Mouse (Mus musculus) cerebellum, adult 9-10 months (tissue): ENCODE measurements around the gene Hnrnpul1.

Source experiments
- DNase-seq: peaks from one replicate; pipeline ENCODE4 v3.0.0; 2022

Hnrnpul1 gene

DNA sequence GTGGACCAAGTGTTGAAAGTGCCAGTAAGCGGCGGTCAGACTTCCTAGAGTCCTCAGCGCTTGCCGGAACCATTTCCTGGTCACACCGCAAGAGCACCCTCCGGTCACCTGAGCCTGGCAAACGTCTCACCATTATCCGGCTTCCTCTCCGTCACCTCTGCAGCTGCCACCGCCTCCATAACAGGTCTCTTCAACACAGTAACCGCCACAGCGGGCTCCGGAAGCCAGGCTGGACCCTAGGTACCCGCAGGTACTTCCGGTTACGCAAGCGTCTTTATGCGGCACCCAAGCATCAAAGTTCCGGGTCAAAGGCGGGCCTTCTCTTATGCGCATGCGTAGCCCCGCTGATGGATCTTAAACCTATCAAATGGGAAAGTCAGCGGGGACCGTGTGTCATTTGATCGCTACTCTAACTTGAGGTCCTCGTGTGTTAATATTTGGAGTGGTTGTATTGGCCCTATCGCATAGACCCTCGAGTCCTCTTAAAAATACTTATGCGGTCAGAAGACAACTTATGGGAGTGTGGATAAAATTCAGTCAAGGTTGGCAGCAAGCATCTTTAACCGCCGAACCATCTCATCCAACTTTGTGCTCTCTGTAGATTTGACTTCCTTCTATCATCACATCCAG lies 35.7 kb downstream of the Hnrnpul1 start, which contains the start of gene Ccdc97:
Gene Ccdc97 (minus strand): TSS at position 301 of the 630 bp plus-strand sequence.
- peak; percentile 95 for DNase-seq

DNA sequence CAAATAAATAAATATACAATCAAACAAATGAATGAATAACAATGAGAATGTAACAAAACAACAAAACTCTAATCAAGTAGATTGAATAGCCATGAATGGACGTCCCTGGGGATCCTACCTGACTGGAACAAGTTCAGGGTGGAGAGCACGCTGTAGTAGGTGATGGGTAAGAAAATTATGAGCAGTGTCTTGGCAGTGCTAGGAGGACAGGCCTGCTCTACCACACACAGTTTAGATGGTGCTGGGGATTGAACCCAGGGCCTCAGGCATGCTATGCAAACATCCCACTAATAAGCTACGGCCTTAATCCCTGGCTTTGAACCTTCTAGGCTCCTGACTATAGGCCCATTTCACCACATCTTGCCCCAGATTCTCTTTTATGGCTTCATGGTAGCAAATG lies 37.1 kb downstream of the Hnrnpul1 start:
- DNase-seq = no peak

DNA sequence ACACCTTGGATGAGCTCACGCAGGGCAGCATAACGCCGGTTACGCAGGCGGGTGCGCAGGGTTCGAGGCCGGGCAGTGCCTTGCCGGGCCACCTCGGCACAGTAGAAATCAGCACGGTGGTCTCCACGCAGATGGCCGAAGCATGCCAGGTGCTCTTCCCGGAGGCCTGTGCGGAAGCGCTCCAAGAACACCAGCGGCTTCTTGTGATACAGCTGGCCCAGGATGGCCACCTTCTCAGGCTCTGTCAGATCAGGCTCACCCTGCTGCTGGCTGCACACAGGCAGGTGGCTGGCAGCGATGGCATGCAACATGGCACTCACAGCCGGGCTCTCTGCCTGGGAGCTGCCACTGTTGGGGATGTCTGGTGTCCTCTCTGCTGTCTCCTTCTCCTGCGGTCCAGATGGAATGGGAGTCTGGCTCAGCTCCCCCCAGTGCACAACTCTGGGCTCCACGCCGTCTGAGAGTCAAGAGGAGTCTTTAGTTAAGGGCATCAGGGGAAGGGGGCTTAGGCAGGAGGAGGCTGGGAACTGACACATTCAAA lies 38.8 kb downstream of the Hnrnpul1 start:
- DNase-seq = no peak

DNA sequence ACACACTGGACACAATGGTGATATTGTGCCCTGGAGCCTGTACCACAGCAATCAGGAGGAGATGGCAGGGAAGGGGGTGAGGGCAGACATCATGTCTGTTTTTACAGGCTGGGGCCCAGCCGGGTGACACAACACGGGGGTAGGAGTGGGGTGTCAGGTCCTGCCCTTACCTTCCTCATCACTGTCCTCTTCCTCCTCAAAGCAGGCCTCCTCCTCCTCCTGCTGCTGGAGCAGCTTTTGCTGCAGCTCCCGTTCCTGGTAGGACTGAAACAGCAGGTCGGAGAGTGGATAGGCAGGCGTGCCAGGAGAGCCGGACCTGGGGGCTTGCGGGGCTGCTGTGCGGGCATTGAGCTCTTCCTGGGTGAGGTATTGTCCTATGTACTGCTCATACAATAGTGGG lies 40.0 kb downstream of the Hnrnpul1 start:
- DNase-seq = no peak

DNA sequence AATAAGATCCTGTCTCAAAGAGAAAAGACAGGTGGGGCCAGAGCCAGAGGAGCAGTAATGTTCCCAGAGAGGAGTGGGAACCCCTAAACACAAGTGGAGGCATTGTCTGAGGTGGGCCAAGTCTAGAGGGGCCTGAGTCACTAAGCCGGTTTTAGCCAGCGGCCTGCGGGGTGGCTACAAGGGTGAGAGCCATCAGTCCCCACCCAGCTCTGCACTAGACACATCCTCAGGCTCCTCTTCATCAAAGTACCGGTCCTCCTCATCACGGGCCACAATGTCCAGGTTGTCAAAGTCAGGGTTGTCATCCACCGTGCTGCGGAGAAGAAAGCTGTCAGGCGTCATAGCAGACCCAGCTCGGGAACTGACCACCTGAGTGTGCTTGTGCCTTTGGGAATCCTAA lies 41.8 kb downstream of the Hnrnpul1 start:
- DNase-seq = no peak

DNA sequence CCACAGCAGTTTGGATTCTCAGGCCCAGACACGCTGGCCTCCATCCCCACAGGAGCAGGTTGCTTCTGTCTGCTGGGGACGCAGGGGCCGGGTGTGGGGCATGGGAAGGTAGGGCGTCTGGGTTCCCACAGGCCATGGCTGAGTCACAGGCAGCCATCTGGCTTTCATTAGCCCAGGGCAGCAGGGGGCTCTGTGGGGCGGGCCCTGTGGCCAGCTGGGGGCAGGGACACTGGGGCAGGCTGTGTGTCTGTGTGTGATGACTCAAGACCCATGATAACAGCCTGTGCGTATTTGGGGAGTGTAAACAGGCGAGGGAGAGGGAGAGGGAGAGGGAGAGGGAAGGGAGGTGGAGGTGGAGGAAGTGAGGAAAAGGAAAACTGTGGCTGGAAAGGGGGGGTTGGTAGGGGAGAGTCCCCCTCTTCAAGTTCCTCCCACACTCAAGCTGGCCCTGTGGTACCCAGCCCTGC lies 42.8 kb downstream of the Hnrnpul1 start:
- peak; percentile 70 for DNase-seq

DNA sequence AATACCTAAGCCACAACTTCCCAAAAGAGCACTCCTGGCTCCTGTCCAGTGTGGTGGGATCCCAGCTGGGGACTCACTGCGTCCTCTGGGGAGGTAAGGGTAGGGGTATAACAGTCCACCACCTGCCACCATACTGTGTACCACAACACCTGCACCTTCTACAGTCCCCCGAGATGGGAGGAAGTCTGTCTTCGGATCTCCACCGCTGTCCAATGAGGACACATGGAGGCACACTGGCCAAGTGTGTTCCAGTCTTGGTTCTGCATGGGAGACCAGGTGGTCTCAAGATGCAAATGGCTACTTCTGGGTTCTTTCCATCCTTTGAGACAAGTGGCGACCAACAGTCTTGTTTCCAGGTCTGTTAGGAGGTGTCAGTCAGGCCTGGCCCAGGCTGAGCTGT lies 43.4 kb downstream of the Hnrnpul1 start:
- DNase-seq = no peak

DNA sequence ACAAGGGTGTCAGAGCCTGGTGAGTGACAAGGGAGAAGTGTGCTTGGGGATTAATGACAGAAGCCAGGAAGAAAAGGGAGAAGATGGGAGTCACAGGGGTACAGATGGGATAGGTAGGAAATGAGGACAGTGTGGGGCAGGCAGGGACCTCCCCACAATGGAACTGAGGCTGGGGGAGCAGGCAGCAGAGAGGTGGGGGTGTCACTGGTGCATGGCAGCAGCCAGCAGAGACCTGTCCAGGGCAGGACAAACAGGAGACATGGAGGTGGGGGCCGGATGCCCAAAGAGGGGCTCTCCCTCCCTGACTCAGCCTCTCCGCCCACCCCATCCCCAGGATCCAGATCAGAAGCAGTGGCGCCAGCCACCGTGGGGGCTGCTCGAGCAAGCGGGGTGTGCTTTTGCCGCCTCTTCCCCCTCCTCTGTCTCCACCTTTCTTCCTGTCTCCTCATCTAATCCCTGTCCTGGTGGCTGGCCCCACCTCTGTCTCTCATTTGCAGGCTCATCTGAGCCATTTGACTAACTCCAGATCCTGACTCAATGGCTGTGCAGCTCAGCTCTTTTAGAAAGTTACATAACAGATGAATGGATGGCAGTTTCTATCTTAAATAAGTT lies 43.9 kb downstream of the Hnrnpul1 start:
- no peak for DNase-seq

DNA sequence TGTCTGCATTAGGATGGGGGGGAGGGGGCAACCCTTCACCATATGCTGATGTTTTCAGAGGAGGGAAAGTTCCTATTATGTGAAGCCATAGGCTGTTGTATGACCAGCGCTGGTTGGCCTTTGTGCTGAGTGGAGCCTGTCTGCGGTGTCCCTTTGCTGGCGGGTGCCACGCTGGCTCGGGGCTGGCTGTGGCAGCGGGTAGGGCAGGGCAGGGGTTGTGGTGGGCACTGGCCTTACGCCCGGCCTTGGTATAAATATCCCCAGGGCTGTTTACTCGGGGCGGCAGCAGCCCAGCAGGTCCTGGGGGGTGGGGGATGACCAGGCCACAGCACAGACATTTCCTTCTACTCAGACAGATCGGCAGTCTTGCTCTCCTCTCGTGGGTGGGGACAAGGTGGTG lies 44.6 kb downstream of the Hnrnpul1 start:
- no peak for DNase-seq

DNA sequence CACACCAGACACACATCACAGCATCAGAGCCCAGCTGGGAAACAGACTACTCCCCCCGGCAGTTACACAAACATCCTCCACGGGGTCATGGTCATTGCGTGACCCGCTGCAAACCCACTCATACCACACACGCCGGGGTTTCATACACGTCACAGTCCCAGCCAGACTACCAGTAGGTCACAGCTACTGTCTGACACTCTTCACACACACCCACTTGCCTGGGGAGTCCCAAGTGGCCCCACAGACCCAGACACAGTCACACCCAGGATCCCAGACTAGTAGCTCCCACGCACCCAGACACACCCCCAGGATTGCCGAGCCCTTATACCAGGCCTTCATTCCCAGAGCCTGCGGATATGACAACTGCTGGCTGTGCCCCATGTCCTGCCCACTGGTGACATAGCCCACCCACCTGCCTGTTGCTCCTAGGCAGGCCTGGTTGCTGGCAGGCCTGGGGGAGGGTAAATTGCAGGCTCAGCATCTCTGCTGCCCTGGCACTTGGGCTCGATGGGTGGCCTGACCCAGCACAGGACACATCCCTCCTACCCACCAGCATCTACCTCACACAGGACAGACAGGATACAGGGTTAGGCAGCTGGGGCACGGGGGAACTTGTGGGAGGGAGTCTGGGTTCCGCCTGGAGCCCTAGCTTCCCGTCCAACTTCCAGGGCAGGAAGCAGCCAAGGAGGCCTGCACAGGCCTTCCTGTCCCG lies 46.8 kb downstream of the Hnrnpul1 start:
- DNase-seq = no peak

DNA sequence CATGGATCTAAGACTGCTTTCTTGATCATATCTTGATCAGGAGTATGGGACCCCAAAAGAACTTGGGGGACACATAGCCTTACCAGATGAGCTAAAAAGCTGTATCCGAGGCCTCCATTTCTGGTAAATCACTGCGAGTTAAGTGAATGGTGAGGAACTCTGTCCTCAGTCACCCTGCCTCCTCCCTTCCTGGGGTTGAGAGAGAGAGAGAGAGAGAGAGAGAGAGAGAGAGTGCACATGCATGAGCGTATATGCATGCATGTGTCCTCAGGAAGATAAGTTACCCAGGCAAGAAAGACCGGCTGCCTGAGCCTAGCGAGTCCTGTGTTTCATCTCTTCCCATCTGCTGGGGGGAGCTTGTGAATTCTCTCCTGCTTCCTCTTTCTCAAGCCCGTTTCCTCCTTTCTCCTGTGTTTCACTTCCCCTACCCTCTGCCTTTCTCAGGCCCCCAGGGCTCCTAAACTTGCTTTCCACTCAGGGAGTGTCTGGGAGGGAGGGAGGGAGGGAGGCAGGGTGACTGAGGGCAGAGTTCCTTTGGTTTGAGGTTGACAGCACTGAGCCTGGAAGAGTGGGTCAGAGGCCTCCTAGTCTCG lies 47.9 kb downstream of the Hnrnpul1 start:
- no peak for DNase-seq

DNA sequence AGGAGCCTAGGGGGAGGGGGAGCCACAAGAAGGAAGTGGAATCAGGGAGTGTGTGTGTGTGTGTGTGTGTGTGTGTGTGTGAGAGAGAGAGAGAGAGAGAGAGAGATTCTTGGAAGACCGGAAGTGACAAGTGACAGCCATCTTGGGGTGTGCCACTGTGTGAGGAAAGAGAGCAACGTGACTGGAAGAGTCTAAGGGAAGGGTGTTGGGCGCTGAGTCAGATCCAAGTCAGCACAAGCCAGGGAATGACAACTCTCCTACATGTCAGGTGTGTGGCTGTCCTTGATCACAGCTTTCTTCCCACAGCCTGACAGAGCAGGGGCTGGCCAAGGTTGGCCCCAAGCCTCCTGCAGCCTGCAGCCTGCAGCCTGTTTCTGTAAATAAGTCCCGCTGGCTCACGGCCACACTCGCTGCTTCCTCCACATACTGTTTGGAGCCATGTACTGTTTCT lies 48.7 kb downstream of the Hnrnpul1 start:
- no peak for DNase-seq

DNA sequence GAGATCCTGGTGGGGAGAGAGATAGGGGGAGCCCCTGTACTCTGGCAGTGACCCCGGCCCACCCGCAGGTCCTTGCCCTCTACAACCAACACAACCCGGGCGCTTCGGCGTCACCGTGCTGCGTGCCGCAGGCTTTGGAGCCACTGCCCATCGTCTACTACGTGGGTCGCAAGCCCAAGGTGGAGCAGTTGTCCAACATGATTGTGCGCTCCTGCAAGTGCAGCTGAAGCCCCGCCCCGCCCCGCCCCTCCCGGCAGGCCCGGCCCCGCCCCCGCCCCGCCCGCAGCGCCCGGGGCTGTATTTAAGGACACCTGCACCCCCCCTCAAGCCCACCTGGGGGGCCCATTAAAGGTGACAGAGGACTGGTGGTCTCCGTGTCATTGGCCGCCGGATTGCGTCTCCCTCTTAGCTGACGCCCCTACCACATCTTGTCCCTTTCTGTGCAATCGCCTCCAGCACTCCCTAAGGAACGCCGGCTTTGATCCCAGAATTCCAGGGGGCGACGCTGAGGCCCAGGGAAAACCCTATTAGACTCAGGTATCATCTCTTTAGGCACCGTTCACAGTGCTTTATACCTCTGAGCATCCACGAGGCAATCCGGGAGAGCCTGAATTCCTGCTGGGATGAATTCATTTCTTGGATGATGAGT lies 49.7 kb downstream of the Hnrnpul1 start:
- DNase-seq = no peak

DNA sequence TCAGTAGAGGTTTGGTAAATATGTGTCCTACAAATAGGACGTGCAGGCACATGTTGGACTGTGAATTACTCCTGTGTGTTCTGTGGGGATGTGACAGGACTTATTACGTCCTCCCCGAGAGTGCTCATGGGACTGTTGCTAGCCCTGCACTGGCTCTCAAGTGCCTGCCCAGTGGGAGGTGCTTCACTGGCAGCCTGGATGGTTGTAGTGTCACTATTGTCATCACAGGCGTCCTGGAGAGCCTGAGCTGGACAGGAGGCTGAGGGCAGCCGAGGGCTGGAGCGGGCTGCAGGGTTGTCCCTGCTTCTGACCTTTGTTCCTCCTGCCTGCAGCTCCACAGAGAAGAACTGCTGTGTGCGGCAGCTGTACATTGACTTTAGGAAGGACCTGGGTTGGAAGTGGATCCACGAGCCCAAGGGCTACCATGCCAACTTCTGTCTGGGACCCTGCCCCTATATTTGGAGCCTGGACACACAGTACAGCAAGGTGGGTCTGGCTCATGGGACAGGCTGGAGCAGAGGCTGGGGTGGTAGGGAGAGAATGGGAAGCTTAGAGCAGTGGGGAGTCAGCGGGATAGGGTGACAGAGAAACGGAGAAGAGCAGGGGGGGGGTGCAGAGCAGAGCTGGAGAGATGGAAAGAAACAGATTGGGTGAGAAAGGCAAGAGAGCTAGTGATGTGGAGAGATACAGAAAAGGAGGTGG lies 50.6 kb downstream of the Hnrnpul1 start:
- no peak for DNase-seq

DNA sequence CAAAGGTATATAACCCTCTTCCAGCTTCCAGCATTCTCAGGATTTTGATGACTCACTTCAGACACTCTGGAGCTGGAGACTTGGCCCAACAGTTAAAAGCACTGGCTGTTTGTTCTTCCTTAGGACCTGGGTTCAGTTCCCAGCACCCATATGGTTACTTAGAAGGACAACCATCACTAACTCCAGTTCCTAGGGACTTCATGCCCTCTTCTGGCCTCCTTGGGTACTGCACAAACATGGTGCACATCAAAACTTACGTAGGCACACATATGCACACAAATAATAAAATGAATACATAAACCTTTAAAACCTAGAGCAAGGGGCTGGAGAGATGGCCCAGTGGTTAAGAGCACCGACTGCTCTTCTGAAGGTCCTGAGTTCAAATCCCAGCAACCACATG lies 52.2 kb downstream of the Hnrnpul1 start:
- no peak for DNase-seq

DNA sequence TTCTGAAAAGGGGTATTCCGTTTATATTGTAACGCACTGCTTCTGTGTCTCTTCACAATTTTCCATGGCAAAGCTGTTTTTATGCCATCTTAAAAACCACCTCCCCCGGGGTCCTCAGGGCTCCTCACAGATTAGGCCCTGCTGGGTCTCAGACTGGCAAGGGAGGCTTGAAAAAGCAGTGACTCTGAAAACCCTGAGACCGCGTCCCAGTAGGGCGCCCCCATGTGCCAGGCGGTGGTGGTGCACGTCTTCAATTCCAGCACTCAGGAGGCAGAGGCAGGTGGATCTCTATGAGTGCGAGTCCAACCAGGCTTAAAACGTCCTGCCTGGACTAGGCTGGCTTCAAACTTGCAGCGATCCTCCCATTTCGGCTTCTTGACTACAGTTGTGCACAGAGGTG lies 53.8 kb downstream of the Hnrnpul1 start:
- DNase-seq = no peak

DNA sequence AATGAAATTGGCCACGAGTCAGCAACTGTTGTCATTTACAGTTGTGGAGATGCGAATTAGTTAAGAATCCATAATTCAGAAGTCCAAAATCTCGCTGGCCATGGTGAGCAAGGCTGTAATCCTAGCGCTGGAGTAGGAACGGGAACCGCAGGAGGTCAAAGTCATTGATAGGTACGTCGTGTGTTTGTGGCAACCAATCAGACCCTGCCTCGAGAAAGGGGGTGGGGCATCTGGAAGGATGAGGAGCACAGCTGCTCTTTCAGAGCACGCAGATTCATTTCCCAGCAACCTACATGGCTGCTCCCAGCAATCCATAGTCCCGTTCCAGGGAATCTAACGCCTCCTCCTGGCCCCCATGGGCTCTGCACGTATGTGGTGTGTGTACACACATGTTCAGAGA lies 54.7 kb downstream of the Hnrnpul1 start:
- DNase-seq = no peak

DNA sequence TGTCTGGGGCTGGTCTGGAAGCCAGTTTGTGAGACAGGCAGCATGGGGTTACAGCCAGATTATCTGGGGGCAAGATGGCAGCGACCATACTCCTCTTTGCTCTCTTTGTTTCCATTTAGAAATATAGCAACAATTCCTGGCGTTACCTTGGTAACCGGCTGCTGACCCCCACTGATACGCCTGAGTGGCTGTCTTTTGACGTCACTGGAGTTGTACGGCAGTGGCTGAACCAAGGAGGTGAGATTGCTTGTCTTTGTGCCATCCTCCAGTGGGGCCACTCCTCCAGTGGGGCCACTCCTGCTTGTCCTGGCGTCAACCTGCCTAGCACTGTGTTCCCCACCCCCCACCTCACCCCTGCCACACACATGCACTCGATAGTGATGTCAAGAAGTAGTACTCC lies 60.5 kb downstream of the Hnrnpul1 start:
- no peak for DNase-seq

DNA sequence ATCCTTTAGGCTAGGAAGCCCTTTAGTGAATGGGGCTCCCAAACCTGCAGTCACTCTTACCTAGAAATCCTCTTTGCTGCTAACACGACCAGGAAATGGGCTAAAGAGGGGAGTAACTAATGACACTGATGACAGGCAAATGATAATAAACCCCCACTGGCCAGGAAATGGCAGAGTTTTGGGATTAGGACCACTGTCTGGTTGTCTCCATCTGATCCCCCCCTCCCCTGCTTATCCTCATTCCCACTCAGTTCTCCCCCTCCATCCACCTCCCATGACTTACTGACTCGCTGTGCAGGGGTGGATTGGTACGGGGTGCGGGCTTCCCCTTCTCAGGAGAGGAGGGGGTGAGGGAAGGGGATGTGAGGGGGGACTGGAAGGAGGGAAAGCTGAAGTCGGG lies 64.5 kb downstream of the Hnrnpul1 start:
- DNase-seq = no peak

DNA sequence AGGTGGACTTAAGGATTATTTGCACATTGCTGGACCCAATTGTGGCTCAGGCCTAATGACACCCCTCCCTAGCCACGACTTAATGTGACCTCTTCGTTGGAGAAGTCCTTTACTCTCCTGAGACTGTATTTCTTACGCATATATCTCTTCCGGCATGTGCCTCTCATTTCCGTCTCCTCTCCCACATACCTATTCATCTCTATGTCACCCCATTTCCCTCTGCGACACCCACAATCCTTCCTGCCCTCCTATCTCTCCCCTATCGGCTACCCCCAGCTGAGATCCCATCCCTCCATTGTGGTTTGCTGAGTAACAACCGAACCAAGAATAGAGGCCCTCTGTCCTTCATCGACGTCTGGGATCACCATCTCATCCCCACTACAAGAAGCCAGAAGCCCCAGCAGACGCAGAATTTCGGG lies 64.9 kb downstream of the Hnrnpul1 start:
- DNase-seq = no peak

DNA sequence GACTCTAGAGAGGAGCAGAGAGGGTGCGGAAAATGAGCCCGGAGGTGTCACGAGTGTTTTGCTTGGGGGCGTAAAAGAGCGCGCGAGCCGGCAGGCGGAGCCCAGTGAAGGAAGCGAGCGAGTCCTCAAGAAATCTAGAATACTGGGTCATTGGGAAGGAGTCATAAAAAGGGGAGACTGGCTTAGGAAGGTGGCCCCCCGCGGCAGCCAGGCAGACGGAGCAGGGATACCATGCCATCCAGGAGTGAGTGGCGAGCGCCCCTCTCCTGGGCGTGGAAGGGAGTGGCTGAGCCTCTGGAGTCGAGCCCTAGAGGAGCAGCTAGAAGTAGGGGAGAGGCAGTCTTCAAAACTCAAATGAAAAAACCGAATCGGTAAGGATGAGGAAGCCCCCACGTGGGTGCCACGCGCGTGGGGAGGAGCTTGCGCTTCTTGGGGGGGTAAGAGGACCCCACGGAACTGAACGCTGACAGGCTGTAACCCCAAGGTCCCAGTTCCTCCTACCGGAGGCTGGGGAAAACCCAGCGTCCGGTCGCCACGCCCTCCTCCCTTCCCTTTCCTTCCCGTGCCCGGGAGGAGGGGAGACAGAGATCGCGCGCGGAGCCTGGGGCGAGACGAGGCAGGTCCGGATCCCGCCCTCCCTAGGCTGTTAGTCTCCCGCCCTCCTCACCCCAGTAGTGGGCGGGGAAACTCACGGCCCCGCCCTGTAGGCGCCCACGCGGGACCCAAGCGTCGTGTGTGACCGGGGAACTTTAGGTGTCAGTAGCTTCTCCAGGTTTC lies 65.6 kb downstream of the Hnrnpul1 start:
- no peak for DNase-seq
